Mouse (Mus musculus) ES-E14 (cell line): ENCODE results near the gene Cox10. TPM values are rescaled to one million over a fixed set of nuclear protein-coding genes. Genes with fewer than 3 reads are reported as not detected.

ENCODE experiments used
- DNase-seq: peaks from one replicate; pipeline ENCODE4 v3.0.0-alpha.2; 2013; ENCODE audit warnings: low read depth, low spot score
- H3K27ac ChIP-seq: 2 replicates; pipeline ENCODE4 v1.5.1; 2012; ENCODE audit warnings: low read depth, mild to moderate bottlenecking, low read length, moderate library complexity, mixed read lengths; ENCODE audit not compliant: poor library complexity, insufficient read depth, severe bottlenecking
- H3K36me3 ChIP-seq: 2 replicates; pipeline ENCODE4 v1.6.1; 2012; ENCODE audit warnings: mild to moderate bottlenecking, low read length, moderate library complexity, mixed read lengths; ENCODE audit not compliant: control insufficient read depth, poor library complexity, insufficient read depth, severe bottlenecking
- H3K4me1 ChIP-seq, 2 experiments: fragments of 150-350 bp in 1 of 2; sonication (generic) in 1 of 2; 2 replicates each; pipeline ENCODE4 v1.6.1; 2012; ENCODE audit warnings: low read length in 2 of 2, mild to moderate bottlenecking in 1 of 2, mixed read lengths in 1 of 2; ENCODE audit not compliant: control insufficient read depth in 2 of 2, insufficient read depth in 2 of 2, poor library complexity in 1 of 2
- H3K4me3 ChIP-seq, 2 experiments: fragments of 150-350 bp in 1 of 2; sonication (generic) in 1 of 2; 2 replicates each; pipeline ENCODE4 v1.5.1; 2012; ENCODE audit warnings: low read length in 2 of 2, low read depth in 1 of 2, mild to moderate bottlenecking in 1 of 2, mixed read lengths in 1 of 2; ENCODE audit not compliant: insufficient read depth in 1 of 2, poor library complexity in 1 of 2, severe bottlenecking in 1 of 2
- H3K9ac ChIP-seq: 2 replicates; pipeline ENCODE4 v1.6.1; 2012; ENCODE audit warnings: low read depth, mild to moderate bottlenecking, low read length, mixed read lengths; ENCODE audit not compliant: poor library complexity, insufficient read depth, severe bottlenecking
- H3K9me3 ChIP-seq: fragments of 150-350 bp; sonication (generic); 2 replicates; pipeline ENCODE4 v1.6.1; 2012; ENCODE audit warnings: low read depth, mild to moderate bottlenecking, low read length; ENCODE audit not compliant: control insufficient read depth, insufficient read depth
- CHD2 ChIP-seq: IDR thresholded peaks from 2 replicates; pipeline ENCODE4 v1.6.1; 2014; ENCODE audit warnings: mild to moderate bottlenecking, low read depth, low read length, inconsistent platforms
- HCFC1 ChIP-seq: IDR thresholded peaks from 2 replicates; pipeline ENCODE4 v1.6.1; 2012; ENCODE audit warnings: low read length, inconsistent platforms, borderline replicate concordance; ENCODE audit not compliant: insufficient read depth
- MAFK ChIP-seq: IDR thresholded peaks from 2 replicates; pipeline ENCODE4 v1.6.1; 2014; ENCODE audit warnings: mild to moderate bottlenecking, low read depth, low read length, inconsistent platforms; ENCODE audit not compliant: insufficient read depth
- ZC3H11A ChIP-seq: IDR thresholded peaks from 2 replicates; pipeline ENCODE4 v1.6.1; 2012; ENCODE audit warnings: low read depth, mild to moderate bottlenecking, inconsistent platforms, low read length, borderline replicate concordance
- ZNF384 ChIP-seq: IDR thresholded peaks from 2 replicates; pipeline ENCODE4 v1.6.1; 2012; ENCODE audit warnings: low read depth, low read length, inconsistent platforms
- in situ Hi-C, 2 experiments: fragments of 600-800 bp; cut with MboI; formaldehyde crosslinking; loops; one replicate each; pipeline ENCODE4 v1.15.1; 2025; ENCODE audit warnings: low sequenced_read_pairs in 2 of 2, inconsistent platforms in 1 of 2; ENCODE audit not compliant: unreplicated experiment in 2 of 2
- total RNA-seq: library from RNA; depleted of rRNA; stranded (reverse); fragments of 300-350 nt; gene quantifications from 2 replicates; pipeline ENCODE4 v1.2.3, GENCODE M21; 2012

The Cox10 gene
- total RNA-seq, 1 experiment: 24.8 TPM

- in situ Hi-C loops: no loop called here
- Histone ChIP-seq H3K4me1 (peaks cover 6 to 12% of the 10 kb centered on the region in 2 experiments), H3K36me3 (peaks cover 2% of the 10 kb centered on the region; the same call in 1 of the 2 replicates), H3K27ac (no peak overlapping the region), H3K4me3 (no peak overlapping the region), H3K9ac (no peak overlapping the region), H3K9me3 (no peaks in the 10 kb centered on the region)
- TF ChIP-seq HCFC1: no peak
- no peak for TF ChIP-seq CHD2
- TF ChIP-seq MAFK: no peak
- no peak for DNase-seq
These were observed 76.6 kb downstream of the Cox10 start for GRCm38 (mm10) chr11:64002629-64003028.

DNA sequence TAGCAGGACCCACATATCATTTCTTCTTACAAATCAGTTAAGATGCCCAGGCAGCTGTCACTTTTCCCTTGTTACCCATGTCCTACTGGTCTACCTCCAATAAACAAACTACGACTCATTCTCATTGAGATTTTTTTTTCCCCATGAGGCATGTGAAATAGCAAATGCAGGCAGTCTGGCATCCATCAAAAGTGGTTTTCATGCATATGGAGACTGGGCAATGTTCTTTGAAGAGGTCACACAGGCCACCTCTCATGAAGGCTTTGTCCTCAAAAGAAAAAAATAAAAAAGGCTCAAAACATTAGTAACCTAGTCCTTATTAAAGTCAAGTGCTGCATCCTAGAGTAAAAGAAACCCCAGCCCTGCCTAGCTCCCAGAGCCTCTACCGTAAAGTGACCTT is 78.2 kb downstream of the Cox10 start:
- H3K9ac ChIP-seq: no peak overlapping the region
- in situ Hi-C loops: no loop called here
- TF ChIP-seq ZNF384: no peak
- TF ChIP-seq CHD2: no peak
- TF ChIP-seq MAFK: no peak
- no peak for TF ChIP-seq HCFC1
- no peak for TF ChIP-seq ZC3H11A

DNA sequence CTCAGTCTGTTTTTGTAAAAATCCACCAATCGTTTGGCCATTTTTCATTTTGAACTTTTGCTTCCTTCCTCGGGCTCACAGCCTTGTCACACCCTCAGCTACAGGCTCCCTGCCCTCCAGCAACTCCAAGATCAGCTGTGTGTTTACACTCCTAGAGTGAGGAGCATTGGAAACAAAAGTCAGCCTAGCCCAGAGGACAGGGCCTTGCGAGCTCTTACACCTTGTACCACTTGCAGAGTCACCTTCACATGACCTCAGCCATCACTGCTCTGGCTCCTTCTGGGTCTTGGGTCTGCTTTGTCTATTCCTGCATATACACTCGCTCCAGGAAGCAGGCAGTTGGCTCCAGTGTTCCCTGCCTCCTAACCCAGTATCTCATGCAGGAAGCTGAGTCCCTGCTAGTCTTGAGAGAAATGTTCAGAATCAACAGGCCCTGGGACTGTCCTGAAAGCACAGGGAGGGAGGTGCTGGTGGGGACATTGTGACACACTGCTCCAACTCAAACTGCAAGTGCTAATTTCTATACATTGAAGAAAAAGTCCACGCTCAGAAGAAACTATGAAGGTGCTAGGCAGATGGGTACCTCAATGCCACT is 79.0 kb downstream of the Cox10 start:
- H3K27ac ChIP-seq: no peak overlapping the region; the same call in 1 of the 2 replicates
- H3K36me3 ChIP-seq: peaks cover 4% of the 10 kb centered on the region; the same call in 1 of the 2 replicates
- no peak overlapping the region for H3K4me3 ChIP-seq
- H3K9ac ChIP-seq: no peak overlapping the region
- no peaks in the 10 kb centered on the region for H3K9me3 ChIP-seq
- DNase-seq: peak; percentile 44
- H3K4me1 ChIP-seq: peaks cover 6 to 12% of the 10 kb centered on the region in 2 experiments
- in situ Hi-C loops: no loop called here
- TF ChIP-seq ZC3H11A (no peak), CHD2 (no peak), MAFK (no peak), ZNF384 (no peak), HCFC1 (no peak)

More for the DNA sequence above, 78.2 kb downstream of the Cox10 start:
- Histone ChIP-seq H3K4me3 (no peak overlapping the region), H3K36me3 (peaks cover 4% of the 10 kb centered on the region; the same call in 1 of the 2 replicates), H3K27ac (no peak overlapping the region), H3K9me3 (no peaks in the 10 kb centered on the region), H3K4me1 (peaks cover 6 to 12% of the 10 kb centered on the region in 2 experiments)
- no peak for DNase-seq

- in situ Hi-C loops: no loop called here
- H3K36me3 ChIP-seq: peaks cover 4% of the 10 kb centered on the region; the same call in 1 of the 2 replicates
- H3K9ac ChIP-seq: no peak overlapping the region
- no peak overlapping the region; the same call in 1 of the 2 replicates for H3K27ac ChIP-seq
- H3K4me3 ChIP-seq: no peak overlapping the region
- peak; percentile 75 for TF ChIP-seq MAFK
- no peak for TF ChIP-seq ZNF384
- H3K9me3 ChIP-seq: no peaks in the 10 kb centered on the region
- no peak for DNase-seq
- peaks cover 6 to 12% of the 10 kb centered on the region in 2 experiments for H3K4me1 ChIP-seq
These were observed 79.8 kb downstream of the Cox10 start for GRCm38 (mm10) chr11:63999431-63999830.

- Histone ChIP-seq H3K4me1 (peaks cover 0 to 3% of the 10 kb centered on the region in 2 experiments; a peak in 1 of 4 replicates), H3K9me3 (no peaks in the 10 kb centered on the region), H3K27ac (no peak overlapping the region), H3K9ac (no peak overlapping the region), H3K36me3 (no peaks in the 10 kb centered on the region; the same call in 1 of the 2 replicates), H3K4me3 (no peak overlapping the region)
- in situ Hi-C loops: no loop called here
- no peak for DNase-seq
- TF ChIP-seq MAFK (no peak), ZNF384 (no peak), HCFC1 (no peak), ZC3H11A (no peak), CHD2 (no peak)
These were observed 87.3 kb downstream of the Cox10 start for GRCm38 (mm10) chr11:63991958-63992357.
